In the genomic region with DNA sequence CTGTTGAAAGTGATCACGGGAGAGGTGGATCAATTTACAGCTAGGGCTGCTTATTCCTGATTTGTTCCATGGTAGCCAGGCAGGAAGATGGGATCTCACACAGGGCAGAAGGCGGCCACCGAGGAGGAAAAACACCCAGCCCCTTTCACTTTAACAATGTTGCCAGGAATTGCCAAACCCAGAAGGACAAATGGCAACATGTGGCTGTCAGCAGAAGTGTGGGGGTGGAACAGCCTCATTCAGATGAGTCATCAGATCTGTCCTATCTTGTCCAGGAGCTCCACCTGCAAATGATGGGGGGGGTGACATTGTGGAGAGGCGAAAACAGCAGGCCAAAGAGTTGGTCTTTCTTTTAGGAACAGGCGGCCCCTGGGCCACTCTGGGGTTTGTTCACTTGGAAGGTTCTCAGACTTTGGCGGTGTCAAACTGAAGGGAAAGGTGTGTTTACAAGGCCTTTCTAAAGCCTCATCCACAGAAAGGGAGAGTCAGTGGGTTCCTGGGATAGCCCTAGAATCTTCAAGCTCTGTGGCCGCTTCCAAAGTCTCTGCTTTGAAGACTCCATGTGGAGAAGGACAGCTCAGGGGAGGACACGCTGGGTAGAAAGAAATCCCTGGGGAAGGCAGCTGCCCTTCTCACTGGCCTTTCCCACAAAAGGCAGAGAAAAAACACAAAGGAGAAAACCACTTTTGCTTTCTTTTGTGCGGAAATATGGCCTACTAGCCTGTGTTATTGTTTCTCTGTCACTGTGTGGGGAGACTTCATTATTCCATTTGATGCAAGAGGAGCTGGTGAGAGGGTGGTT, we compare ENCODE assay signal across 11 mouse cellular contexts.
DNase-seq lines count a peak whose midpoint lies in the region; ATAC-seq and TF ChIP-seq lines count a peak whose summit lies in the region.
"Had no signal": no experiment of that assay in that cellular context is flagged by ENCODE, and none has a peak within 500 bp of the region (broad histone marks: within the 10 kb centered on the region; RNA-seq: fewer than 3 reads in every experiment).

No protein-coding gene starts in this region.

- 77% methylated on average over 9 of the region's 9 CpGs for WGBS in forebrain, embryonic 14.5 days
- WGBS in forebrain, postnatal 0 days: 74% methylated on average over 9 of the region's 9 CpGs
- WGBS in limb, embryonic 15.5 days: 68% methylated on average over 9 of the region's 9 CpGs
- WGBS in limb, embryonic 10.5 days: 72% methylated on average over 9 of the region's 9 CpGs
- 57% methylated on average over 9 of the region's 9 CpGs for WGBS in hindbrain, postnatal 0 days

- no peak for DNase-seq in forebrain, embryonic 14.5 days (ENCODE audit: low spot score)
- no peak for DNase-seq in forebrain, postnatal 0 days
- DNase-seq in limb, embryonic 10.5 days (ENCODE audit: low spot score): no peak
- peak; percentile 68 to 69 for DNase-seq in adrenal gland, postnatal 36 days
- DNase-seq in hindbrain, postnatal 0 days (ENCODE audit: low spot score): no peak
- no peak for DNase-seq in thymus, postnatal 14 days
- no peak for DNase-seq in left cerebral cortex, postnatal 36 days (ENCODE audit: low spot score in 2 of 2)
- DNase-seq: thymus, adult 2 months had no signal

- intact Hi-C loops in left cerebral cortex, postnatal 36 days (cut with DNase I): no loop called here

- TF ChIP-seq CTCF in forebrain, postnatal 0 days (IDR thresholded peaks at IDR 0.05; ENCODE audit: low read depth): no peak
- TF ChIP-seq CTCF in hindbrain, postnatal 0 days (IDR thresholded peaks at IDR 0.05; ENCODE audit: low read depth): no peak

- H3K36me3 ChIP-seq in forebrain, embryonic 14.5 days (ENCODE audit: control insufficient read depth, insufficient read depth, low read length): no peaks in the 10 kb centered on the region
- H3K36me3 ChIP-seq in forebrain, postnatal 0 days (ENCODE audit: insufficient read depth): no peaks in the 10 kb centered on the region
- no peaks in the 10 kb centered on the region for H3K36me3 ChIP-seq in limb, embryonic 15.5 days
- no peaks in the 10 kb centered on the region for H3K36me3 ChIP-seq in limb, embryonic 10.5 days
- no peaks in the 10 kb centered on the region for H3K36me3 ChIP-seq in hindbrain, postnatal 0 days (ENCODE audit: insufficient read depth, low read length)

- H3K27ac ChIP-seq in forebrain, embryonic 14.5 days (ENCODE audit: low read depth, low read length): 0 out of 2 replicates have a peak overlapping the region, but pooled peaks have one; percentile 30
- H3K27ac ChIP-seq in forebrain, postnatal 0 days (ENCODE audit: low read depth, low read length): no peak overlapping the region
- H3K27ac ChIP-seq in limb, embryonic 15.5 days: peak overlapping the region; percentile 68
- no peak overlapping the region for H3K27ac ChIP-seq in limb, embryonic 10.5 days
- H3K27ac ChIP-seq in hindbrain, postnatal 0 days: peak overlapping the region; percentile 51; the same call in 1 of the 2 replicates
- H3K27ac ChIP-seq: left cerebral cortex, adult 2 months had no signal

- no peak for ATAC-seq in forebrain, embryonic 14.5 days
- ATAC-seq in forebrain, postnatal 0 days: no peak
- ATAC-seq in limb, embryonic 15.5 days (ENCODE audit: insufficient number of reproducible peaks, low FRiP score, low TSS enrichment, low read depth): no peak
- no peak for ATAC-seq in hindbrain, postnatal 0 days

- no peaks in the 10 kb centered on the region for H3K27me3 ChIP-seq in forebrain, embryonic 14.5 days (replicated peaks; ENCODE audit: control insufficient read depth, insufficient read depth, low read length)
- no peaks in the 10 kb centered on the region for H3K27me3 ChIP-seq in forebrain, postnatal 0 days (ENCODE audit: insufficient read depth, low read length)
- no peaks in the 10 kb centered on the region for H3K27me3 ChIP-seq in limb, embryonic 15.5 days
- no peaks in the 10 kb centered on the region for H3K27me3 ChIP-seq in limb, embryonic 10.5 days (ENCODE audit: low read depth, poor library complexity, severe bottlenecking)
- no peaks in the 10 kb centered on the region for H3K27me3 ChIP-seq in hindbrain, postnatal 0 days (ENCODE audit: insufficient read depth, low read length)
- H3K27me3 ChIP-seq: CH12.LX had no signal

- H3K4me3 ChIP-seq in forebrain, embryonic 14.5 days (ENCODE audit: low read depth, low read length): no peak overlapping the region
- H3K4me3 ChIP-seq in forebrain, postnatal 0 days (ENCODE audit: low read depth, low read length): no peak overlapping the region
- no peak overlapping the region for H3K4me3 ChIP-seq in limb, embryonic 15.5 days
- H3K4me3 ChIP-seq in limb, embryonic 10.5 days: no peak overlapping the region
- H3K4me3 ChIP-seq in hindbrain, postnatal 0 days (ENCODE audit: low read length): no peak overlapping the region
- H3K4me3 ChIP-seq: left cerebral cortex, adult 2 months had no signal

- H3K4me2 ChIP-seq in forebrain, embryonic 14.5 days (ENCODE audit: low read length): no peak overlapping the region
- H3K4me2 ChIP-seq in forebrain, postnatal 0 days (ENCODE audit: low read depth): no peak overlapping the region
- no peak overlapping the region for H3K4me2 ChIP-seq in limb, embryonic 15.5 days
- no peak overlapping the region for H3K4me2 ChIP-seq in hindbrain, postnatal 0 days (ENCODE audit: low read depth, low read length)

- H3K9me3 ChIP-seq in forebrain, embryonic 14.5 days (replicated peaks; ENCODE audit: control insufficient read depth, low read length): no peaks in the 10 kb centered on the region
- no peaks in the 10 kb centered on the region for H3K9me3 ChIP-seq in forebrain, postnatal 0 days (ENCODE audit: low read length)
- no peaks in the 10 kb centered on the region for H3K9me3 ChIP-seq in limb, embryonic 15.5 days
- H3K9me3 ChIP-seq in limb, embryonic 10.5 days (replicated peaks): no peaks in the 10 kb centered on the region
- H3K9me3 ChIP-seq in hindbrain, postnatal 0 days (ENCODE audit: low read length): no peaks in the 10 kb centered on the region

- no peak overlapping the region for H3K9ac ChIP-seq in forebrain, embryonic 14.5 days (ENCODE audit: low read length)
- H3K9ac ChIP-seq in forebrain, postnatal 0 days: no peak overlapping the region
- no peak overlapping the region for H3K9ac ChIP-seq in limb, embryonic 15.5 days
- no peak overlapping the region for H3K9ac ChIP-seq in hindbrain, postnatal 0 days (replicated peaks; ENCODE audit: low read length)

- H3K4me1 ChIP-seq in forebrain, embryonic 14.5 days (ENCODE audit: control insufficient read depth, insufficient read depth, low read length): peaks cover 13% of the 10 kb centered on the region
- H3K4me1 ChIP-seq in forebrain, postnatal 0 days (ENCODE audit: insufficient read depth): 0 out of 2 replicates have a peak, but pooled peaks cover 9% of the 10 kb centered on the region
- H3K4me1 ChIP-seq in limb, embryonic 15.5 days: peaks cover 16% of the 10 kb centered on the region
- H3K4me1 ChIP-seq in limb, embryonic 10.5 days: peaks cover 13% of the 10 kb centered on the region
- 0 out of 2 replicates have a peak, but pooled peaks cover 6% of the 10 kb centered on the region for H3K4me1 ChIP-seq in hindbrain, postnatal 0 days (ENCODE audit: insufficient read depth, low read length)

Comparison
In these comparisons a context has a peak if more than half of its experiments do, and no peak if none do; other contexts are left out.
1. H3K27ac ChIP-seq: peak in forebrain, embryonic 14.5 days (single experiment), limb, embryonic 15.5 days (single experiment) and hindbrain, postnatal 0 days (single experiment); none in forebrain, postnatal 0 days (single experiment) and limb, embryonic 10.5 days (single experiment).
2. DNase-seq: peak in adrenal gland, postnatal 36 days (2 of 2); none in forebrain, embryonic 14.5 days (single experiment), forebrain, postnatal 0 days (single experiment), limb, embryonic 10.5 days (single experiment), hindbrain, postnatal 0 days (single experiment), thymus, postnatal 14 days (single experiment) and left cerebral cortex, postnatal 36 days (0 of 2).